Mouse (Mus musculus) CD4-positive naive resting alpha-beta T cell, adult 57 days (primary cell): ENCODE results near the gene Nfil3. TPM values are rescaled to one million over a fixed set of nuclear protein-coding genes. Genes with fewer than 3 reads are reported as not detected.

ENCODE experiments used
- total RNA-seq: library from RNA; stranded (reverse); gene quantifications from one replicate; pipeline ENCODE4 v1.2.4, GENCODE M21; 2023

The Nfil3 gene
- 13.6 TPM for total RNA-seq

DNA sequence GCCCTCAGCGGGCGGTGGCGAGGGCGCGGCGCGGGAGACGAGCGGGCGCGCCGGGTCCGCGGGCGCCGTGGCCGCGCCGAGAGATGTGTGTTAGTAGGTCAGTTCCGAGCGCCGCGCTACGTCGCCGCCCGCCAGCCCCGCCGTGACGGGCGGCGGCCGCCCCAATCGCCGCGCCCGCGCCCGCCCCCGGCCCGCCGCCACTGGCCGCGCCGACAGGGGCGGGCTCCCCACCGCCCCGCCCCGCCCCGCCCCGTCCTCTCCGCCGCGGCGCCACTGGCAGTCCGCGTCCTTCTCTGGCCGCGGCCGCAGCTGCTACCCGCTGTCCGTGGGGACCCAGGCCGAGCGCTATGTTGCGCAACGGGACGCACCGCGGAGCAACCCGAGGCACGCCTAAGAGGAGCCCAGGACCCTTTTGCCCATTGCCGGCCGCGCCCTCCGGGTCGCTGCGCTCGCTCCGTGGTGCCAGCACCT is at the start of gene Nfil3:
Nfil3 (minus strand) TSS at position 123 of the 471 bp plus-strand sequence.

GRCm38 (mm10) chr13:52929209-52930171 is 51.4 kb downstream of the Nfil3 start, which contains the start of gene Auh:
Auh (minus strand) TSS chr13:52929681.

Other genes starting within 250 kb of the Nfil3 start
- 68.1 TPM for gene Auh, start 51.4 kb downstream of the Nfil3 start, total RNA-seq